Mouse (Mus musculus): ENCODE measurements at regions not wholly inside any gene's neighbourhood (a gene's known extent, or its start where the extent isn't known, plus 50 kb on each side); places are given as distances from the start of the nearest gene placed in this dataset.

DNA sequence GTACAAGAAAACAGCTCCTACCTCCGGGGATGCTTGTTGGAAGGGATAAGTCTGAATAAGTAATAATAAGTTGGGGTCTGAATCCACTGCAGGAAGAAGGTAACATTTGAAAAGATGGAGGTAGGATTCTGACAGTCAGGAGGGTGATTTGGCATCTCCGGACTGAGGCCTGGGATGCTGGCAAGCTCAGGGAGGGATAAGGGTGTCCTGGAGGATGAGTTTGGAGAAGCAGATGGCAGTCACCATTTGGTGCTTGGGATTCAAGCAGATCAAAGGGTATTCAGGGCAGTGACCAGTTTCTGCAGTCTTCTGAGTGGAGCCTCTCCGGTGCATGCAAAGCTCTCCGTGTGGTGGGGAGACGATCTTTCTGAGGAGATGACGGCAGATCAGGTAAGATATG lies 62.9 kb upstream of the Gm2310 start:
- no peak for DNase-seq

DNA sequence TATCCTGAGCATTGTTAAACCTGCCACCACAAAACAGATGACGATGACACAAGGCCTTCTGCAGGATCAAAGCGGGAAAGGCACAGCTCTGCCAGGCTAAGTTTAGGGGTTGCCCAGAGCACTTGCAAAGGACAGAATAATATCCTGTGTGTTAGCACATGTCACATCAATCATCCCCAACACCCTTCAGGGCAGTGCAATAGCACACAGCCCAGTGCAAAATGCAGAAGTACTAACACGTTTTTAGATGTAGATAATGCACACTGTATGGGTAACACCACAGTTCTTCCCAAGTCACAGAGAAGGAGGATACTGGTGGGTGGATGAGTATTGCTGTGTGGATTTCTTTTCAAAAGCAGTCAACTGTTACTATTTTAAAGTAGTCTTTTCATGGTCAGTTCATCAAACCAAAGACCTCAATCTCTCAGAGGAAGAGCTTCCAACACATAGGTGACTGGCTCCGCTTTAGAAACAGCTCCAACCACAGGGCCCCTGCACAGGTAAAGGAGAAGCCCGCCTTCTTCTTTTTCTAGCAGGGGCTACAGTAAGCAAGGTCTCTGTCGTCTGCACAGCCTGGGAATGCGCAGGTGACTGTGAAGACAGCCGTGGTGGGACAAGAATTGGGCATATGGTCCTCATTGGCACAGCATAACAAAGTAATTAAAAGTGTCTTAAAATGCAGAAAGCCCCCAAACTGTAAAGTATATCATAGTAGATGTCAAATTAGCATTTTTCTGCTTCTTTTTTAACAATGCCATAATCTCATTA lies 61.6 kb upstream of the Gm2310 start:
- DNase-seq: no peak

DNA sequence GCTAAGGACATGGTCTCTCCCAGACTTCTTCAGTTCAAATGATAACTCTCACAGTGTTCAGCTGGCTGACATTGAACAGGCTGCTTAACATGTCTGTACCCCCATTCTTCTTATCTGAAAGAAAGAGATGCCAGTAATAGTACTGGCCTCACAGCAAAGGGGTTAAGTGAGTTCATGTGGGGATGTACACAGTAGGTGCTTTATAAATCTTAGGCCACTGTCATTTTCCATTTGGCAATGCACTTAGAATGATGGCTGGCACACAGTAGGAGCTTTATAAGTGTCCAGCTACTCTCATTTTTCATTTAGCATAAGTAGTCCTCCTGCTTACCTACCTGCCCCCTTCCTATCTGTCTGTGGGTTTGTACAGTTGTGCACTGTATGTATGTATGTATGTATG lies 60.3 kb upstream of the Gm2310 start:
- DNase-seq: no peak

DNA sequence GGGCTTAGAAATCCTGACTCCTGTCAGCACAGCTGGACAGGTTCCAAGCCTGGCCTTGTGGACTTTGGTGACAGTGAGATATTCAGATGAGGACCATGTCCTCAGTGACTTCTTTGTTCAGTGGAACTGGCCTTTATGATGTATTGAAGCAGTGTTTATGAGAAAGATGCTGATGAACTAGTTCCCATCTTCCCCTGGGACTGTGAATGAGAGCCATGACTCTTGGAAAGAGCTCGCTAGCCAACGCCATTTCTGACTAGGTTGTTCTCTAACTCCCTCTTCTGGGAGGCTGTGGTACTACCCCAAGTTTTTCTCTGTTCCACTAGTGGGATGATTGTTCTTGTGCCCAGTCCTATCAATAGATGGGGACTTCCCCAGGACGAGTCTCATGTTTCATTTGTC lies 57.7 kb upstream of the Gm2310 start:
- DNase-seq: peak; percentile 82

DNA sequence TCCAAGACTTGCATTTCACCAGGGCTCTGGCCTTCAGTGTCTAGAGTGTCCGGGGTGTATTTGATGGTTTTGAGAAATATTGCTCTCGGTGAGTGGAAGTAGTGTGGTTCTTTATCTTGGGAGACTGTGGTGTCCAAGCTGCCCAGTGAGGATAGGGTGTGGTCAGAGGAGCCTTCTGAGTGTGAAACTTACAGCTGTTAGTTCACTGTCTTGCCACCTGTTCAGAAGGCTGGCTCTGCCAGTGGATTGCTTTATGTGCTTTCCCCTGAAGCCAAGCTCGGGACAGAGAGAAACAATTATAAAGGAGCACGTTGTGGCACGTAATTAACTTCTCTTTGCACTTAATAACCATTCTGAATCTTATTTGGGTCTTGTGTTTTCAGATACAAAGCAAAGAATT lies 57.2 kb upstream of the Gm2310 start:
- DNase-seq: no peak

DNA sequence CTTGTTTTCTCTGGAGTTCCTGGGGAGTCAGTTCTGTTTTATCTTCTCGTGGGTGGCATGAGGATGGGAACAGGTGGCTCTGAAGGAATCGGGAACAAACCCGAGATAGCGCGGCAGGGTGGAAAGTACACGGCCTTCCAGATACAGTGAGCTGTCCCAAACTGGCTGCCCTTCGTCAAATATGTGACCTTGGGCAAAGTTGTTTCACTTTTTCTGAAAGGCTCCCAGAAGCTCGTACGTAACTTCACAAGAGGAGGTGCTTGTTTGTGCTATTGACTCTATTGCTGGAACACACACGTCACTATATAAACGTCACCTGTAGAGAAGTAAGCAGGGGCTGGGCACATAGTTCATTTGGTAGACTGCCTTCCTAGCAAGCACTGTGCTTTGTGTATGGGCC lies 49.9 kb upstream of the Gm2310 start:
- DNase-seq: peak; percentile 33
